ENCODE assay signal across 8 mouse cellular contexts in genomic region chr8:126832163-126832978, GRCm38 (mm10).
DNase-seq lines count a peak whose midpoint lies in the region; ATAC-seq and TF ChIP-seq lines count a peak whose summit lies in the region.

No protein-coding gene starts in this region.

- H3K9ac ChIP-seq in hindbrain, embryonic 14.5 days, result no peak overlapping the region
- peak overlapping the region; percentile 36; the same call in 1 of the 2 replicates for H3K9ac ChIP-seq in liver, embryonic 13.5 days

- 79% methylated on average over 12 of the region's 12 CpGs for WGBS in hindbrain, embryonic 14.5 days
- WGBS in liver, embryonic 13.5 days (ENCODE audit: insufficient replicate concordance), result 33% methylated on average over 12 of the region's 12 CpGs

- intact Hi-C loops in gastrocnemius, postnatal 14 days (cut with DNase I; ENCODE audit: low total_unique reads), result no loop called here

- no peaks in the 10 kb centered on the region for H3K36me3 ChIP-seq in hindbrain, embryonic 14.5 days (replicated peaks; ENCODE audit: control insufficient read depth, insufficient read depth)
- H3K36me3 ChIP-seq in liver, embryonic 13.5 days, result no peaks in the 10 kb centered on the region

- peak; percentile 54 for DNase-seq in gastrocnemius, postnatal 14 days
- no peak for DNase-seq in gastrocnemius, postnatal 25 days
- DNase-seq in hindbrain, embryonic 14.5 days (ENCODE audit: low spot score), result no peak
- DNase-seq in liver, embryonic 13.5 days, result peak; percentile 37
- DNase-seq in spleen, adult 12 weeks (ENCODE audit: low spot score), result peak; percentile 61
- DNase-seq in cerebellum, adult 8-10 months, result no peak
- no peak for DNase-seq in right cerebral cortex, postnatal 4 days

- peak overlapping the region; percentile 36; the same call in 1 of the 2 replicates for H3K27ac ChIP-seq in cortical plate, adult 2 months (ENCODE audit: insufficient read depth, low read length)
- peak overlapping the region; percentile 67 for H3K27ac ChIP-seq in hindbrain, embryonic 14.5 days
- H3K27ac ChIP-seq in liver, embryonic 13.5 days, result peak overlapping the region; percentile 83

- TF ChIP-seq CTCF in cortical plate, adult 2 months (IDR thresholded peaks at IDR 0.05; ENCODE audit: extremely low read depth, insufficient read depth, low read length), result no peak

- H3K27me3 ChIP-seq in hindbrain, embryonic 14.5 days (ENCODE audit: control insufficient read depth, insufficient read depth, low read length), result no peaks in the 10 kb centered on the region
- H3K27me3 ChIP-seq in liver, embryonic 13.5 days, result no peaks in the 10 kb centered on the region

- H3K9me3 ChIP-seq in hindbrain, embryonic 14.5 days (ENCODE audit: control insufficient read depth, low read length), result no peaks in the 10 kb centered on the region
- H3K9me3 ChIP-seq in liver, embryonic 13.5 days (replicated peaks), result no peaks in the 10 kb centered on the region

- no peak overlapping the region for H3K4me2 ChIP-seq in hindbrain, embryonic 14.5 days (replicated peaks)
- peak overlapping the region; percentile 49 for H3K4me2 ChIP-seq in liver, embryonic 13.5 days

- H3K4me3 ChIP-seq in cortical plate, adult 2 months (ENCODE audit: insufficient read depth, low read length), result no peak overlapping the region
- H3K4me3 ChIP-seq in hindbrain, embryonic 14.5 days (replicated peaks; ENCODE audit: low read length), result no peak overlapping the region
- H3K4me3 ChIP-seq in liver, embryonic 13.5 days (replicated peaks), result no peak overlapping the region

- ATAC-seq in hindbrain, embryonic 14.5 days (ENCODE audit: low FRiP score), result no peak
- no peak; the same call in 1 of the 2 replicates for ATAC-seq in liver, embryonic 13.5 days (ENCODE audit: low read depth)

- H3K4me1 ChIP-seq in cortical plate, adult 2 months (ENCODE audit: control insufficient read depth, insufficient read depth, low read length), result peaks cover 11% of the 10 kb centered on the region
- peaks cover 16% of the 10 kb centered on the region for H3K4me1 ChIP-seq in hindbrain, embryonic 14.5 days (replicated peaks; ENCODE audit: control insufficient read depth, insufficient read depth, low read length)
- H3K4me1 ChIP-seq in liver, embryonic 13.5 days (replicated peaks), result peaks cover 88% of the 10 kb centered on the region

- TF ChIP-seq POLR2A in cortical plate, adult 2 months (IDR thresholded peaks at IDR 0.05; ENCODE audit: extremely low read depth, insufficient read depth, low read length), result no peak

Comparison
In these comparisons a context has a peak if more than half of its experiments do, and no peak if none do; other contexts are left out.
1. DNase-seq: peak in gastrocnemius, postnatal 14 days (single experiment), liver, embryonic 13.5 days (single experiment) and spleen, adult 12 weeks (single experiment); none in gastrocnemius, postnatal 25 days (single experiment), hindbrain, embryonic 14.5 days (single experiment), cerebellum, adult 8-10 months (single experiment) and right cerebral cortex, postnatal 4 days (single experiment).
2. Peak in every context shown above with its lines, with median percentiles within 50 percentile points of each other: H3K27ac ChIP-seq.